Mouse (Mus musculus) inflammation-experienced regulatory T-cells, adult 6 months (primary cell): Measurements from ENCODE around the gene Plekha4. TPM values are rescaled to one million over a fixed set of nuclear protein-coding genes. Genes with fewer than 3 reads are reported as not detected.

ENCODE experiments used
- ATAC-seq: one replicate; pipeline ENCODE4 v1.8.0; 2017
- polyA plus RNA-seq, 3 experiments: library from polyadenylated mRNA; unstranded; fragments of 100-300 nt; shearing (Covaris generic); gene quantifications; one replicate each; pipeline ENCODE4 v1.2.1; 2017

Plekha4 gene
- polyA plus RNA-seq, 3 experiments from 2014 or later: 0.36 to 0.78 (median 0.53) TPM

DNA sequence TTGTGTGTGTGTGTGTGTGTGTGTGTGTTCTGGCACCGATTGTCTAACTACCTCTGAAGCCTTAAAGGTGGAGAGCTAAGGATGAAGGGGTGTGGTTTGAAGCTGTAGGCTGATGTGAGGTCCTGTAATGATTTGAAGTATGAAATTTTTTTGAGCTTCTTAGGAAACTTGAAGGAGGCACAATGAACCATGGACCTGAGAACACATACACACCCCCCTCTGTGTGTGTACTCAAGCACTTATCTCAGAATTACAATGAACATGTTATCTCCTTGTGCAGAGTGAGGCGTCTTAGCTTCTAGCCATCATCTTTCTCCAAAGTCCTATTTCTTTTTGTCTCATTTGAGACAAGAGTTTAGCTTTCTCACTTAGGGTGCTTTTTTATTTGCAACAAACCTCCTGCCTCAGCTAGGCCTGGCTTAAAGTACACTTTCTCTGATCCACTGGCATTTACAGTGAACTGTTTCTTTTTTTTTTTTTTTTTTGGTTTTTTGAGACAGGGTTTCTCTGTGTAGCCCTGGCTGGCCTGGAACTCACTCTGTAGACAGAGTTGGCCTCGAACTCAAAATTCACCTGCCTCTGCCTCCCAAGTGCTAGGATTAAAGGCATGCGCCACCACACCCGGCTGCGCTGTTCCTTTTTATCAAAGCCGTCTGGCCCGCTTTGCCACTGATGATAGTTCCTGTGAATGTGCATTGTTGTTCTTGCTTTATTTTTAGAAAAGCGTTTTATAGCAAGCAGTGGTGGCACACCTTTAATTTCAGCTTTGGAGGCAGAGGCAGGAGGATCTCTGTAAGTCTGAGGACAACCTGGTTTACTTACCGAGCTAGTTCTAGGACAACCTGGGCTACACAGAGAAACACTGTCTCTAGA, 42.7 kb downstream of the Plekha4 start:
- no peak for ATAC-seq

DNA sequence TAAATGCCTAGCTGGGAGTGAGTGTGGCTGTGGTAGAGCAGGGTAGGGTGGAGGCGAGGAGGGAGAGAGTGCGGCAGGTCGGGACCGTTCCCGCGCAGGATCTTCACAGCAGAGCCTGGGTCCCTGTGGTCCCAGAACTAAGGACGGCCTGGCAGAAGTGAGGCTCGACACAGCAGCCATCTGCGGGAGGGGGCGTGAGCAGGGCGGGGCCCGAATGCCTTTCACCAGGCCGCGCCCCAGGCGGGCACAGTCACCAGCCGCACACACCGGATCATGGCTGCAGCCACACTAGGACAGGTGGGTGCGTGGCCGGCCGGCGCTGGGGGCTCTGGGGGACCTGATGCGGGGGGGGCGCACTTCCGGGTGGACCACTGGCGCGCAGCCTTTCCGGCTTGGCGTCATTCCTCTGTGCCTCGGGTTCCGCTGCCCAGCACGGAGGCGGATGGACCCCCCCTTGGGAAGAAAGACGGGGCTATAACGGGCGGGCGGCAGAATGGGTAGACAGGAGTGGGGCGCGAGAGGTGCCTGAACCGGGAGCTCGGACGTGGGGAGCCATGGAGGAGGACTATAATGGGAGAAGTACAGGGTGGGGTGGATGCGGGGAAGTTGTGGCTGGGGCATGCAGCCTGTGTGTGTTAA, 44.1 kb downstream of the Plekha4 start, which contains the start of gene Bcat2:
TSS of gene Bcat2 (plus strand) at position 51 of the 639 bp plus-strand sequence.
- peak; percentile 67 for ATAC-seq

GRCm38 (mm10) chr7:45571966-45572365, 45.8 kb downstream of the Plekha4 start:
- no peak for ATAC-seq

DNA sequence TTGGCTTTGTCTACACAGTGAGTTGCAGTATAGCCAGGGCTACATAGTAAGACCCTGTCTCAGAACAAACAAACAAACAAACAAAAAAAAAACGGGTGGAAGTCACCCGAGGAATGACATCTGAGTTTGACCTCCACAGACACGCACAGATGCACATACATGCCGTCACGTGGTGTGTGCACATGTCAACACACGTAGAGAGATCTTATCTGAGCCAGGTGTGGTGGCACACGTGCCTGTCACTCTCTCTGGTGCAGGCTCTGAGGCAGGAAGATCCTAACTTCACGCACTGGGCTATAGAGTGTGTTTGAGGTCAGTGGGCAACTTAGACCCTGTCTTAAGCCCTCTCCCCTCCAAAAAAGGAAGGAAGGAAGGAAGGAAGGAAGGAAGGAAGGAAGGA, 47.8 kb downstream of the Plekha4 start:
- ATAC-seq: no peak

DNA sequence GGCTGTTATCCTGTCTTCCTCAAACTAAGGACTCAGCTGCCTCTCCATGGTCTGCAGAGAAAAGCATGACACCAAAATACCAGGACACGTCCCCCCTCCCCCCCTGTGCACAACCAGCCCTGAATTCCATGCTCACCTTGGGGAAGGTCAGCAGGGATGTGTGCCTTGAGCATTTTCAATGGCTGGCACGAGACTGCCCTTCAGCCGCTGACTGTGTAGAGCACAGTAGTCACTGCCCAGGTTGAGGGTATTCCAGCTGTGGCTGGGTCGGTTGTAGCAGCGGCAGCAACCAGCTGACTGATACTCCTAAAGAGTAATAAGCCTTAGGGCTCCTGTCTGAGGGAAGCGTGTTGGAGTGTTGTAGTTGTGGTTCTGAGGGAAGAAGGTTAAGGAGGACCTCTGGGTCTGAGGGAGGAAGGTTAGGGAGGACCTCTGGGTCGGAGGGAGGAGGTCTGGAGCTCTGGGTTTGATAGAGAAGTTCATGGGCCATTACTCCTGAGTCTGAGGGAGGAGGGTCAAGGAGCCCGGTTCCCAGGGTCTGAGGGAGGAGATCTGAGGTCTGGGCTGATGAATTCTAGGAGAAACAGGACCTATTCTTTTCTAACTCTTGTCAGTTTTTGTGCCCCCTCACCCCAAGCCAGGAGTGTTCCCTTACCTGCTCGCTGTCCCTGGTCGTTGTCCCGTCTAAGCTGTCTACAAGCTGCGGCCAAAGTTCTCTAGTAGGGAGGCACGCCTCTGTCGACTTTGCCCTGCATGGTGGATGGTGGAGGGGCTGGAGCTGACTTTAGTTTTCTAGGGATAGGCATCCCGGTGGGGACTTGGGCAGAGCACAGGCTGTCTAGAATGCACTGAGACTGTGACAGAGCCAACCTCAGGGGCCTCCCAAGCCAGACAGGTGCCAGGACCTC, 48.6 kb downstream of the Plekha4 start:
- ATAC-seq: no peak

GRCm38 (mm10) chr7:45585923-45586322, 59.8 kb downstream of the Plekha4 start:
- ATAC-seq: no peak

- no peak for ATAC-seq
Observed at GRCm38 (mm10) chr7:45587631-45588592, 61.8 kb downstream of the Plekha4 start.

GRCm38 (mm10) chr7:45589173-45589572, 63.0 kb downstream of the Plekha4 start:
- peak; percentile 62 for ATAC-seq

- no peak for ATAC-seq
Observed at GRCm38 (mm10) chr7:45589898-45590297, 63.8 kb downstream of the Plekha4 start.

- no peak for ATAC-seq
Observed at GRCm38 (mm10) chr7:45590874-45591273, 64.7 kb downstream of the Plekha4 start.

DNA sequence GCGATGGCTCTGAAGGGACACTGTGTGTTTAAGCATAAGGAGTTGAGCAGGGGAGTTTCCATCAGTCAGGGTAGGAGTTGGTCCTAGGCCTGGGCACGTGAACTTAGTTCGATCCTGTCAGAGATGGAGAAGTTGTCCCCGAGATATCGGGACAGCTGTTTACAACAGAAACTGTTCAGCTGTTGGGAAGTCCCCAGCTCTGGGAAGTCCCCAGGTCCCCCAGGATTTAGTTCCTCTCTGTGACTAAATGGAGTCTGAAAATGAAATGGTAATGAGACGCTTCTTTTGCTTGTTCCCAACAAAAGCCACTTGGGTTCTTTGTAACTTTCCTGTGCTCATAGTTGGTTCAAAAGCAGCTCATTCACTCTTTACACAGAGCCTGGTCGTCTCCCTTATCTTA, 65.8 kb downstream of the Plekha4 start:
- peak; percentile 60 for ATAC-seq

DNA sequence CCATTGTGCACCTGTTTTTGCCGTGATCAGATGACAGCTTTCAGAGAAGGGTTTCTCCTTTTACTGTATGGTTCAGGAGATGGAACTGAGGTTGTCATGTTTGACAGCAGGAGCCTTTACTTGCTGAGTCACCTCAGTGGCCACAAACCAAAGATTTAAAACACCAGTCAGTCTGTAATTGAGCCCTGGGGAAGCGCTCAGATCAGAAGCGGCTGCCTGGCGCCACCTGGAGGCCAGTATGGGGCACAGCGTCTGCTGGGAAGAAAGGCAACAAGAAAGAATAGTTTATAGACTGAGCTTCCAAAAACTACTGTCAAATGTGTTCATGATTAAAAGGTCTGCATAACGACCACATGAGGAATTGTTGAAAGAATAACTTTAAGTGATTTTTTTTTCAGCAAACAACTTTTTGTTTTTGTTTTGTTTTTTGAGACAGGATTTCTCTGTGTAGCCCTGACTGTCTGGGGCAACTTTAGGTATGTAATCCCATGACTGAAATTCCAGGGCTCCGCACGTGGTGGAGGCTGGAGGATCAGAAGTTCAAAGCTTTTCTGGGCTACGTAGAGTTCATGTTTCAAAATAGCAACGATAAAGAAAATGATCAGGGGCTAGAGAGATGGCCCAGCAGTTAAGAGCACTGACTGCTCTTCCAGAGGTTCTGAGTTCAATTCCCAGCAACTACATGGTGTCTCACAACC, 67.1 kb downstream of the Plekha4 start:
- ATAC-seq: peak; percentile 51

DNA sequence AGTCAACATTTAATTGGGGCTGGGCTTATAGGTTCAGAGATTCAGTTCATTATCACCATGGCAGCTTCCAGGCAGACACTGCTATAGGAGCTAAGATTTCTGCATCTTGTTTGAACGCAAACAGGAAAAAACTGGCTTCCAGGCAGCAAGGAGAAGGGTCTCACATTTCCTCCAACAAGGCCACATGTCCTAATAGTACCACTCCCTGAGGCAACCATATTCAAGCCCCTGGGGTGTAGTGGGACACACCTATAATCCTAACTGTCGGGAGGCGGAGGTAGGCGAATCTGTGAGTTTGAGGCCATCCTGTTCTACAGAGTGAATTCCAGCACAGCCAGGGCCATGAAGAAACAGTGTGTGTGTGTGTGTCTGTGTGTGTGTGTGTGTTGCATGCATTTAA, 69.0 kb downstream of the Plekha4 start:
- ATAC-seq: no peak

- ATAC-seq: no peak
Observed at GRCm38 (mm10) chr7:45596107-45596506, 70.0 kb downstream of the Plekha4 start.

- no peak for ATAC-seq
Observed at GRCm38 (mm10) chr7:45597013-45597412, 70.9 kb downstream of the Plekha4 start.

DNA sequence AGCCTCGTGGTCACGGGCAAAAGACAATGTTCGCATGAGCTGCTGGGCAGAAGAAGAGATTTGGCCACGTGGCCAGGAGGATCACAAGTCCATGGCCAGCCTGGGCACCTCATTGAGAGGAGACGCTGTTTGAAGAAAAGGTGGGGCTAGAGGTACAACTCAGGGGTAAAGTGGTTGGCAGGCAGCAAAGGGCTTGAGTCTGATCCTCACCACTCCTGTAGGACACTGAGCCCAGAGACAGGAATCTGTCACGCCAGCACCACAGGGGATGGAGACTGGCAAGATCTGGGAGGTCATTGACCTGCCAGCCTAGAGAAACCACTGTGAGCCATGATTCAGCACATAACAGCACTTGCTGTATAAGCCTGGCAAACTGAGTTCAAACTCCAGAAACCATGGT, 71.4 kb downstream of the Plekha4 start:
- no peak for ATAC-seq

- ATAC-seq: no peak
Observed at GRCm38 (mm10) chr7:45598960-45599879, 73.1 kb downstream of the Plekha4 start.
